Mouse (Mus musculus): ENCODE data around the gene Wdr45. TPM values are rescaled to one million over a fixed set of nuclear protein-coding genes. Genes with fewer than 3 reads are reported as not detected.

Wdr45 gene
- polyA plus RNA-seq, 1 experiment: not detected

DNA sequence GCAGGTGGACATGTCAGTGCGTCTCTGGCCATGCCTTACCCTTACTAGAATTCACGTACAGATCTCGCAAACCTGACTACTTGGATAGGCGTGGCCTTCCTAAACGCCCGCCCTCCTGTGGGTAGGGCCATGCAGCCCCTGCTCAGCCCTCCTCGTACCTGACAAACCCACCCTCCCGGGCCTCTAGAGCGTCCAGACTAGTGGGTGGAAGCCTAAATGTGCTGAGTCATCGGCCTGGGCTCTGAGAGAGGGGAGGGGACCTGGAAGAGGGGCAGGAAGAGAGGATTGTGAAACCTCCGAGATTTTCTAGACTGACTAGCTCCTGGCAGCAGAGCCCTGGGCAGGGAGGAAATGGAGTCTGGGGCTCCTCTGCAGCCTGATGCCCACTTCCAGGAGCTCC is 51.6 kb downstream of the Wdr45 start:
- Histone ChIP-seq H3K4me3 (ENCODE audit: insufficient read depth, low read depth, low read length) (peak overlapping the region; percentile 43), H3K4me1 (ENCODE audit: control insufficient read depth, insufficient read depth, low read length) (peaks cover 11% of the 10 kb centered on the region), H3K27ac (ENCODE audit: insufficient read depth, low read depth, low read length) (no peak overlapping the region)
- TF ChIP-seq CTCF (IDR thresholded peaks at IDR 0.05; ENCODE audit: insufficient read depth, low read depth, low read length): no peak
- TF ChIP-seq POLR2A (IDR thresholded peaks at IDR 0.05; ENCODE audit: insufficient read depth, low read depth, low read length): no peak
- WGBS: 12% methylated on average over 11 of the region's 11 CpGs

- TF ChIP-seq POLR2A (IDR thresholded peaks at IDR 0.05; ENCODE audit: insufficient read depth, low read depth, low read length): no peak
- no peak for TF ChIP-seq CTCF (IDR thresholded peaks at IDR 0.05; ENCODE audit: insufficient read depth, low read depth, low read length)
- WGBS: 81% methylated on average over 7 of the region's 7 CpGs
Measured at GRCm38 (mm10) chrX:7769302-7770017, 55.3 kb downstream of the Wdr45 start.

DNA sequence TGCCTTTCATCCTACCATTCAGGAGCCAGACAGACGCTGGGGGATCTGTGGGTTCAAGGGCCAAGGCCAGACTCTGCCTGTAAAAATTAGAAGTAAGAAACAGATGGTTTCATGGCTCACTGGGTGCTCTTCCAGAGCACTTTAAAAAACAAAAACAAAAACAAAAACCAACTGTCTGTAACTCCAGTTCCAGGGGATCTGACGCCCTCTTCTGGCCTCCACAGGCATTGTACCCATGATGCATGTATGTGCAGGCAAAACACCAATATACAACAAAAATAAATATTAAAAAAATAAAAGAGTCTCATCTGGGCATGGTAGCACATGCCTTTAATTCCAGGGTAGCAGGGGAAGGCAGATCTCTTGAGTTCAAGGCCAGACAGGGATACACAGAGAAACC is 58.6 kb downstream of the Wdr45 start:
- TF ChIP-seq POLR2A (IDR thresholded peaks at IDR 0.05; ENCODE audit: insufficient read depth, low read depth, low read length) (no peak), CTCF (IDR thresholded peaks at IDR 0.05; ENCODE audit: insufficient read depth, low read depth, low read length) (no peak)
- 47% methylated on average over 2 of the region's 2 CpGs for WGBS

More at GRCm38 (mm10) chrX:7769302-7770017, 55.3 kb downstream of the Wdr45 start:
- Histone ChIP-seq H3K4me3 (ENCODE audit: insufficient read depth, low read depth, low read length) (no peak overlapping the region), H3K27ac (ENCODE audit: insufficient read depth, low read depth, low read length) (no peak overlapping the region), H3K4me1 (ENCODE audit: control insufficient read depth, insufficient read depth, low read length) (peaks cover 11% of the 10 kb centered on the region)

DNA sequence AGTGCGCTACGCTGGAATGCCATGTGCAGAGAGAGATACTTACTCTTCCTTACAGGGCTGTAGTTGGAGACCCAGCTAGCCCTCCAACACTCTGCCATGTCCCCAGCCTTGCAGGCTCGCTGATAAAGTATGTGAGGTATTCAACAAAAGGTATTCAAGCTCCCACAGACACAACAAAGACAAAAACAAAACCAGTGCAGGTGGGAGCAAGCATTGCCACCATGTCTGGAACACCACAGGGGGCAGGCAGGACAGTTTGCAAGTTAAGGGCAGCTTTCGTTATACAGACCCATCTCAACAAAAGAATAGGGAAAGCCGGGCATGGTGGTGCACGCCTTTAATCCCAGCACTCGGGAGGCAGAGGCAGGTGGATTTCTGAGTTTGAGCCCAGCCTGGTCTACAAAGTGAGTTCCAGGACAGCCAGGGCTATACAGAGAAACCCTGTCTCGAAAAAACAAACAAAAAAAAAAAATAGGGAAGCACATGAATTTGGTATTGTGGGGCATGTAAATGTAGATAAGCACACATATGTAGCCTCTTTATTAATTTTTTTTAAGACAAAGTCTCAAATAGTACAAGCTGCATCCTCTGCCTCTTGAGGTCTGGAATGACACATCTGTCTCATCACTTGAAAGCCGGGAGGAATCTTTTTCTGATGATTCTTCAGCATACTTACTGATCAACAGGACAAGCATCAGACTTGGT is 61.5 kb downstream of the Wdr45 start:
- WGBS: 75% methylated on average over 9 of the region's 9 CpGs
- no peaks in the 10 kb centered on the region for H3K4me1 ChIP-seq (ENCODE audit: control insufficient read depth, insufficient read depth, low read length)
- TF ChIP-seq CTCF (IDR thresholded peaks at IDR 0.05; ENCODE audit: insufficient read depth, low read depth, low read length) (no peak), POLR2A (IDR thresholded peaks at IDR 0.05; ENCODE audit: insufficient read depth, low read depth, low read length) (no peak)
- H3K4me3 ChIP-seq (ENCODE audit: insufficient read depth, low read depth, low read length): no peak overlapping the region
- H3K27ac ChIP-seq (ENCODE audit: insufficient read depth, low read depth, low read length): no peak overlapping the region

More for the DNA sequence above, 58.6 kb downstream of the Wdr45 start:
- H3K27ac ChIP-seq (ENCODE audit: insufficient read depth, low read depth, low read length): no peak overlapping the region
- H3K4me3 ChIP-seq (ENCODE audit: insufficient read depth, low read depth, low read length): no peak overlapping the region
- no peaks in the 10 kb centered on the region for H3K4me1 ChIP-seq (ENCODE audit: control insufficient read depth, insufficient read depth, low read length)

DNA sequence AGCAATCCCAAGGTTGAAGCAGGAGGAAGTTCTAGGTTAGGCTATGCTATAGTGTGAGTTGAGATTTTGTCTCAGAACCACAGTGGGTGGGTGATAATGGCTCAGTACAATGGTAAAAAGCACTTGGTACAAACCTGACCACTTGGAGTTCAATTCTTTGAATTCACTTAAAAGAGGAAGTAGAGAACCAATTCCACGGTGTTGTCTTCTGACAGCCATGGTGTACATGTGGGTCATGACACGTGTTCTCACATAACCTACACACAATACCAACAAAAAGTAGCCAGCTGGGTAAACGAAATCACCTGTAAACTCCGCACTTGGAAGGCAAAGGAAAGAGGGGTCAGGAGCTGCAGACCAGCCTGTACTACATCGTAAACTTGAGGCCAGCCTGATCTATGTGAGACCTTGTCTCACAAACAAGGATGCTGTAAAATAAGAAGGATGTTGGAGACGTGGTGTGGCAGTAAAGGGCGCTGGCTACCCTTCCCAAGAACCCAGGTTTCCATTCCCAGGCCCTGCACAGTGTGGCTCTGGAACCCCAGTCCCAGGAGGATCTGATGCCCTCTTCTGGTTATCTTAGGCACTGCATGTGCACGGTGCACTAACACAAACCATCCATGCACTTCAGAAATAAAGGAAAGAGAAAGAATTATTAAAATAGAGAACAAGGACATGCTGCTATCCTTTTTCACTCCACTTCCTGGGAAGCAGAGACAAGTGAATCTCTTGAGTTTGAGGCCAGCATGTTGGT is 62.4 kb downstream of the Wdr45 start:
- WGBS: 42% methylated on average over 8 of the region's 8 CpGs
- Histone ChIP-seq H3K4me3 (ENCODE audit: insufficient read depth, low read depth, low read length) (no peak overlapping the region), H3K4me1 (ENCODE audit: control insufficient read depth, insufficient read depth, low read length) (no peaks in the 10 kb centered on the region), H3K27ac (ENCODE audit: insufficient read depth, low read depth, low read length) (no peak overlapping the region)
- TF ChIP-seq POLR2A (IDR thresholded peaks at IDR 0.05; ENCODE audit: insufficient read depth, low read depth, low read length) (no peak), CTCF (IDR thresholded peaks at IDR 0.05; ENCODE audit: insufficient read depth, low read depth, low read length) (no peak)

Other genes with a start within 250 kb of the Wdr45 start
- not detected in 2 replicates for gene Foxp3, start 140.7 kb upstream of the Wdr45 start, polyA plus RNA-seq (2012; ENCODE audit: insufficient read depth, insufficient read length, low replicate concordance, missing spikeins)
- not detected in 2 replicates for gene Ppp1r3f, start 140.1 kb upstream of the Wdr45 start, polyA plus RNA-seq (2012; ENCODE audit: insufficient read depth, insufficient read length, low replicate concordance, missing spikeins)
- gene Ccdc22, start 108.8 kb upstream of the Wdr45 start, polyA plus RNA-seq (2012; ENCODE audit: insufficient read depth, insufficient read length, low replicate concordance, missing spikeins): not detected in 2 replicates
- gene Cacna1f, start 107.2 kb upstream of the Wdr45 start, polyA plus RNA-seq (2012; ENCODE audit: insufficient read depth, insufficient read length, low replicate concordance, missing spikeins): not detected in 2 replicates
- gene Syp, start 75.9 kb upstream of the Wdr45 start, polyA plus RNA-seq (2012; ENCODE audit: insufficient read depth, insufficient read length, low replicate concordance, missing spikeins): 236 and 474 TPM in 2 replicates
- not detected in 2 replicates for gene Prickle3, start 57.1 kb upstream of the Wdr45 start, polyA plus RNA-seq (2012; ENCODE audit: insufficient read depth, insufficient read length, low replicate concordance, missing spikeins)
- gene Plp2, start 42.9 kb upstream of the Wdr45 start, polyA plus RNA-seq (2012; ENCODE audit: insufficient read depth, insufficient read length, low replicate concordance, missing spikeins): not detected in 2 replicates
- not detected in 2 replicates for gene Magix, start 33.1 kb upstream of the Wdr45 start, polyA plus RNA-seq (2012; ENCODE audit: insufficient read depth, insufficient read length, low replicate concordance, missing spikeins)
- not detected in 2 replicates for gene Gpkow, start 17.2 kb upstream of the Wdr45 start, polyA plus RNA-seq (2012; ENCODE audit: insufficient read depth, insufficient read length, low replicate concordance, missing spikeins)
- gene Gm45208, start 7.9 kb downstream of the Wdr45 start, polyA plus RNA-seq (2012; ENCODE audit: insufficient read depth, insufficient read length, low replicate concordance, missing spikeins): not detected in 2 replicates
- gene Praf2, start 14.1 kb downstream of the Wdr45 start, polyA plus RNA-seq (2012; ENCODE audit: insufficient read depth, insufficient read length, low replicate concordance, missing spikeins): not detected in 2 replicates
- not detected in 2 replicates for gene Ccdc120, start 36.6 kb downstream of the Wdr45 start, polyA plus RNA-seq (2012; ENCODE audit: insufficient read depth, insufficient read length, low replicate concordance, missing spikeins)
- not detected in 2 replicates for gene Tfe3, start 48.2 kb downstream of the Wdr45 start, polyA plus RNA-seq (2012; ENCODE audit: insufficient read depth, insufficient read length, low replicate concordance, missing spikeins)
- gene Gripap1, start 75.4 kb downstream of the Wdr45 start, polyA plus RNA-seq (2012; ENCODE audit: insufficient read depth, insufficient read length, low replicate concordance, missing spikeins): 96.6 TPM in 1 of 2 replicates, not detected in the other
- gene Kcnd1, start 108.0 kb downstream of the Wdr45 start, polyA plus RNA-seq (2012; ENCODE audit: insufficient read depth, insufficient read length, low replicate concordance, missing spikeins): not detected in 2 replicates
- not detected in 2 replicates for gene Otud5, start 127.0 kb downstream of the Wdr45 start, polyA plus RNA-seq (2012; ENCODE audit: insufficient read depth, insufficient read length, low replicate concordance, missing spikeins)
- not detected in 2 replicates for gene Pim2, start 163.9 kb downstream of the Wdr45 start, polyA plus RNA-seq (2012; ENCODE audit: insufficient read depth, insufficient read length, low replicate concordance, missing spikeins)
- gene Slc35a2, start 169.7 kb downstream of the Wdr45 start, polyA plus RNA-seq (2012; ENCODE audit: insufficient read depth, insufficient read length, low replicate concordance, missing spikeins): not detected in 2 replicates
- not detected in 2 replicates for gene Pqbp1, start 184.9 kb downstream of the Wdr45 start, polyA plus RNA-seq (2012; ENCODE audit: insufficient read depth, insufficient read length, low replicate concordance, missing spikeins)
- not detected in 2 replicates for gene Timm17b, start 185.0 kb downstream of the Wdr45 start, polyA plus RNA-seq (2012; ENCODE audit: insufficient read depth, insufficient read length, low replicate concordance, missing spikeins)
- not detected in 2 replicates for gene Gm10491, start 193.5 kb downstream of the Wdr45 start, polyA plus RNA-seq (2012; ENCODE audit: insufficient read depth, insufficient read length, low replicate concordance, missing spikeins)
- not detected in 2 replicates for gene Gm10490, start 195.2 kb downstream of the Wdr45 start, polyA plus RNA-seq (2012; ENCODE audit: insufficient read depth, insufficient read length, low replicate concordance, missing spikeins)
- gene Pcsk1n, start 205.5 kb downstream of the Wdr45 start, polyA plus RNA-seq (2012; ENCODE audit: insufficient read depth, insufficient read length, low replicate concordance, missing spikeins): not detected in 2 replicates
- gene Eras, start 214.3 kb downstream of the Wdr45 start, polyA plus RNA-seq (2012; ENCODE audit: insufficient read depth, insufficient read length, low replicate concordance, missing spikeins): not detected in 2 replicates
- not detected in 2 replicates for gene Hdac6, start 233.6 kb downstream of the Wdr45 start, polyA plus RNA-seq (2012; ENCODE audit: insufficient read depth, insufficient read length, low replicate concordance, missing spikeins)

Data from olfactory bulb, adult 2 months (tissue).